Mouse (Mus musculus): ENCODE results near the gene Pitx1. TPM values are rescaled to one million over a fixed set of nuclear protein-coding genes. Genes with fewer than 3 reads are reported as not detected.

Gene Pitx1
- polyA plus RNA-seq, 1 experiment from 2014 or later, result 0.28 TPM

DNA sequence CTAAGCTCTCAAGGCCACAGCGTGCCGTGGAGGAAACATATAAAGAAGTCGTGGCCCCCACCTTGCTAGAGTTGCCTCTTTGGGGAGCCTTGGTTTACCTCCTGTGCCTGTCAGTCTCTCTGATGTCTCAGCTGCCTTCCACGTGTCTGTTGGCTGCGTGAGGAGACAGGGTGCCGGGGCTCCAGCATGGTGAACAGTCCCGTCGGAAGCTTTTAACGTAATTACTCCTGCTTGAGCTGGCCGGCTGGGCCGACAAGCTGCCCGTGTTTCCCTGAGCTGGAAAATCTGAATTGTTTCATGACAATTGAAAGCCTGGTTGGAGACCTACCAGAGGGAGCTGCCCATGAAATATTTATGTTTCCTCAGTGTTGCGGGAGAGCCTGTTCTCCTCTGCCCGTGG lies 4.2 kb upstream of the Pitx1 start:
- Histone ChIP-seq H3K36me3 (ENCODE audit: insufficient read depth) (no peaks in the 10 kb centered on the region), H3K4me3 (ENCODE audit: low read depth, low read length) (no peak overlapping the region), H3K4me2 (no peak overlapping the region), H3K9ac (no peak overlapping the region), H3K27ac (ENCODE audit: low read depth) (no peak overlapping the region), H3K4me1 (ENCODE audit: insufficient read depth) (no peaks in the 10 kb centered on the region), H3K9me3 (ENCODE audit: low read depth, low read length) (no peaks in the 10 kb centered on the region), H3K27me3 (ENCODE audit: insufficient read depth, low read length) (peaks cover 67% of the 10 kb centered on the region)
- WGBS, result 44% methylated on average over 14 of the region's 14 CpGs
- ATAC-seq (ENCODE audit: insufficient read depth) (no peak), DNase-seq (no peak)
- TF ChIP-seq CTCF (IDR thresholded peaks at IDR 0.05; ENCODE audit: low read depth), result no peak

DNA sequence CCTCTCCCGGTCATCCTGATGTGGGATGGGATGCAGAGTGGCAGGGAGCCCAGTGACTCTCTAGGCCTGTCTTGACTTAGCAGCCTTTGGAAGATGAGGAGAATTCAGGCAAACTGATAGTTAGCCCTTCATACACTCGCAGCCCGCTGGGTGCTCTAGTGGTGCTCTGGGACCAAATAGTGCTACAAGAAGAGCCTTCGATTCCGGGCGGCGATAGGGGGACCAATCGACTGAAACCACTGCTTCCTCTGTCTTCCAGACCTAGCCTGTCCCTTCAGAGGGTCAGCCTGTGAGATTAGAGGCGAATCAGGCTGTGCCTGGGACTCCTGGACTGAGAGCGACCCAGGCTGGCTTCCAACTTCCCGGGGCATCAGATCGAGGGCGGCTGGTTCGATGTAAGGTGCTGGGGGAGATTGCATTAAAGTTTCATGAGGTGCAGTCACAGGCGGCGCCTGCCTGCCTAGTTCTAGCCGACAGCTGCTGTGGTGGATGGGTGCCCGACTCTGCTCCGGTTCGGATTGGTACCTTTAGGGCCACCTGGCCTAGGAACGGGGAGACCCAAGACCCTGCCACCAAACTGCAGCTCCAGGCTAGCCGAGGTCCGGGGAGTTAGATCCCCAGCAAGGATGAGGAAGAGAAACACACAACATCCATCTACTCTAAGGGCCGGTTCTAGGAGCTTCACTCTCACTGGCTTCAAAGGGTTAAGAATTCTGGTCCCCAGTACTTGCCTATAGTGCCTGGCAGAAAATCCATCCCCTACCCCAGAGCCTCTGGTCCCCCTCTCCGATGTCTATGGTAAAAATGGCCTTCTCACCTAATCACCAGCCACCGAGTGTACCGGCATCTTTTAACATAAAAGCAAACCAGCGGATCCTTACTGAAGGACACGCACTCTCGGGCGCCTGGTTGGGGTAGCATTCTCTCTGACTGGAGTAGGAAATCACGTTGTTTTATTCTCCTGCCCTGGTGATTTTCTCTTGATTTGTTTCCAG lies 1.1 kb upstream of the Pitx1 start:
- no peak for TF ChIP-seq CTCF (IDR thresholded peaks at IDR 0.05; ENCODE audit: low read depth)
- Histone ChIP-seq H3K27ac (ENCODE audit: low read depth) (no peak overlapping the region), H3K4me2 (no peak overlapping the region), H3K4me1 (ENCODE audit: insufficient read depth) (no peaks in the 10 kb centered on the region), H3K27me3 (ENCODE audit: insufficient read depth, low read length) (peaks cover 94% of the 10 kb centered on the region), H3K9ac (no peak overlapping the region), H3K36me3 (ENCODE audit: insufficient read depth) (no peaks in the 10 kb centered on the region), H3K4me3 (ENCODE audit: low read depth, low read length) (no peak overlapping the region), H3K9me3 (ENCODE audit: low read depth, low read length) (no peaks in the 10 kb centered on the region)
- DNase-seq (no peak), ATAC-seq (ENCODE audit: insufficient read depth) (no peak)
- WGBS, result 2% methylated on average over 32 of the region's 32 CpGs

DNA sequence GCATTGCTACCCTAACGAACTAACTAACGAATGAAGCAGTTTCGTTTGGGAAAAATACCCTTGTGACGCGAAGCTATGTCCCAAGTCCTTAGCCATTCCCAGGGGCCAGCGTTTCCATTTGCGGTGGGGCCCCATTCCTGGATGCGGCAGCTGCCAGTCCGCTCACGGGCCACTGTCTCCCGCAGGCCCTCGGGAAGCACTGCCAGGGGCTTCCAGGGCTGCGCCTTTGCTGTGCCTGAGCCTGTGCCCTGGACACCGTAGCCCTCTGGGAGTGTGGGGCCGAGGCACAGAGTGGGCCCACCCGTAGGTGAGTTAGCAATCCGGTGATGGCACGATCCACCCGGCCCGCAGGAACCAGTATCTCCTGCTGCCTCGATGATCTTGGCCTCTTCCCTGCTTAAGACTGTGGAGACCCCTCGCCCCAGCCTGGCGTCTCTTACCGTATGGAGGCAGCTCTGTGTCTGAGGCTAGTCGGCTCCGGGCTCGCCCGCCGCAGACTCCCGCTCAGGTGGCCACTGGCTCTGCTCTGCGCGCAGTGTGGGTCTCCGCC lies 369 bp downstream of the Pitx1 start:
- TF ChIP-seq CTCF (IDR thresholded peaks at IDR 0.05; ENCODE audit: low read depth), result no peak

GRCm38 (mm10) chr13:55834667-55835066 lies 1.3 kb downstream of the Pitx1 start:
- H3K4me3 ChIP-seq (ENCODE audit: low read depth, low read length), result no peak overlapping the region
- no peak for TF ChIP-seq CTCF (IDR thresholded peaks at IDR 0.05; ENCODE audit: low read depth)
- peaks cover 99% of the 10 kb centered on the region for H3K27me3 ChIP-seq (ENCODE audit: insufficient read depth, low read length)
- ATAC-seq (ENCODE audit: insufficient read depth) (no peak), DNase-seq (no peak)
- H3K27ac ChIP-seq (ENCODE audit: low read depth), result no peak overlapping the region
- no peaks in the 10 kb centered on the region for H3K9me3 ChIP-seq (ENCODE audit: low read depth, low read length)
- no peak overlapping the region for H3K4me2 ChIP-seq
- H3K4me1 ChIP-seq (ENCODE audit: insufficient read depth), result no peaks in the 10 kb centered on the region
- 15% methylated on average over 5 of the region's 5 CpGs for WGBS
- H3K9ac ChIP-seq, result no peak overlapping the region
- H3K36me3 ChIP-seq (ENCODE audit: insufficient read depth), result no peaks in the 10 kb centered on the region

More for the DNA sequence above, 369 bp downstream of the Pitx1 start:
- no peaks in the 10 kb centered on the region for H3K4me1 ChIP-seq (ENCODE audit: insufficient read depth)
- under 1% methylated on average over 33 of the region's 33 CpGs for WGBS
- no peaks in the 10 kb centered on the region for H3K36me3 ChIP-seq (ENCODE audit: insufficient read depth)
- H3K9me3 ChIP-seq (ENCODE audit: low read depth, low read length), result no peaks in the 10 kb centered on the region
- no peak overlapping the region for H3K9ac ChIP-seq
- H3K4me3 ChIP-seq (ENCODE audit: low read depth, low read length), result peak overlapping the region; percentile 19
- H3K27me3 ChIP-seq (ENCODE audit: insufficient read depth, low read length), result peaks cover 99% of the 10 kb centered on the region
- DNase-seq, result no peak
- no peak overlapping the region for H3K27ac ChIP-seq (ENCODE audit: low read depth)
- ATAC-seq (ENCODE audit: insufficient read depth), result no peak
- H3K4me2 ChIP-seq, result peak overlapping the region; percentile 18; the same call in 1 of the 2 replicates

- Histone ChIP-seq H3K4me2 (no peak overlapping the region), H3K9me3 (ENCODE audit: low read depth, low read length) (no peaks in the 10 kb centered on the region), H3K4me3 (ENCODE audit: low read depth, low read length) (no peak overlapping the region), H3K9ac (no peak overlapping the region), H3K27me3 (ENCODE audit: insufficient read depth, low read length) (peaks cover 98% of the 10 kb centered on the region), H3K27ac (ENCODE audit: low read depth) (no peak overlapping the region), H3K4me1 (ENCODE audit: insufficient read depth) (no peaks in the 10 kb centered on the region), H3K36me3 (ENCODE audit: insufficient read depth) (no peaks in the 10 kb centered on the region)
- ATAC-seq (ENCODE audit: insufficient read depth) (no peak), DNase-seq (no peak)
- no peak for TF ChIP-seq CTCF (IDR thresholded peaks at IDR 0.05; ENCODE audit: low read depth)
- 10% methylated on average over 7 of the region's 7 CpGs for WGBS
Observed at GRCm38 (mm10) chr13:55833921-55834320, 2.1 kb downstream of the Pitx1 start.

DNA sequence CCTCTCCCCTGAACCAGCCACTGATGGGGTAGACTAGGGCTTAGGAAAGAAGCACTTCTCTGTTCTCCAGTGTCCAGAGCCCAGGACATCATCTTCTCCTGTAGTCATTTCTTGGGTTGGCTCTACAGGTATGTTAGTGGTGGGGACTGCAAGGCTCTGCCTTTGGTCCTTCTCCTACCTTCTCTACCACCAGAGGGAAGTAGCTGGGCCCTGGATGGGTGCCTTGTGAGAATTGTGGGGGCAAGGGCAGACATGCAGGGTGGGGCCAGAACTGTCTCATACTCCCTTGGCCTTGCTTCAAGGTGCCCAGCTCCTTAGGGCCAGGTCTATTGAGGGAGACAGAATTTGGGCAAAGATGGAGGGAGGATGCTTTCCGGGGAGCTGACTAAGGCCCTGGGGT lies 3.4 kb downstream of the Pitx1 start:
- H3K27ac ChIP-seq (ENCODE audit: low read depth), result no peak overlapping the region
- H3K9ac ChIP-seq, result no peak overlapping the region
- peaks cover 98% of the 10 kb centered on the region for H3K27me3 ChIP-seq (ENCODE audit: insufficient read depth, low read length)
- no peaks in the 10 kb centered on the region for H3K36me3 ChIP-seq (ENCODE audit: insufficient read depth)
- WGBS, result 36% methylated on average over 1 of the region's 1 CpGs
- no peak for TF ChIP-seq CTCF (IDR thresholded peaks at IDR 0.05; ENCODE audit: low read depth)
- H3K9me3 ChIP-seq (ENCODE audit: low read depth, low read length), result no peaks in the 10 kb centered on the region
- DNase-seq, result no peak
- no peak overlapping the region for H3K4me3 ChIP-seq (ENCODE audit: low read depth, low read length)
- no peak for ATAC-seq (ENCODE audit: insufficient read depth)
- no peaks in the 10 kb centered on the region for H3K4me1 ChIP-seq (ENCODE audit: insufficient read depth)
- no peak overlapping the region for H3K4me2 ChIP-seq

- DNase-seq (no peak), ATAC-seq (ENCODE audit: insufficient read depth) (no peak)
- TF ChIP-seq CTCF (IDR thresholded peaks at IDR 0.05; ENCODE audit: low read depth), result no peak
- peak overlapping the region; percentile 34 for H3K4me3 ChIP-seq (ENCODE audit: low read depth, low read length)
- no peaks in the 10 kb centered on the region for H3K9me3 ChIP-seq (ENCODE audit: low read depth, low read length)
- peaks cover 94% of the 10 kb centered on the region for H3K27me3 ChIP-seq (ENCODE audit: insufficient read depth, low read length)
- H3K27ac ChIP-seq (ENCODE audit: low read depth), result no peak overlapping the region
- no peak overlapping the region for H3K9ac ChIP-seq
- H3K4me1 ChIP-seq (ENCODE audit: insufficient read depth), result no peaks in the 10 kb centered on the region
- WGBS, result 4% methylated on average over 25 of the region's 25 CpGs
- peak overlapping the region; percentile 58 for H3K4me2 ChIP-seq
- no peaks in the 10 kb centered on the region for H3K36me3 ChIP-seq (ENCODE audit: insufficient read depth)
Observed at GRCm38 (mm10) chr13:55831722-55832160, 4.3 kb downstream of the Pitx1 start.

All from lung, embryonic 14.5 days (tissue).